Mouse (Mus musculus): Measurements from ENCODE around the gene Atp8b4.

The Atp8b4 gene

GRCm38 (mm10) chr2:126287942-126288341 is 212.5 kb downstream of the Atp8b4 start:
- DNase-seq (ENCODE audit: low spot score in 2 of 2) = no peak

GRCm38 (mm10) chr2:126286420-126286819 is 214.1 kb downstream of the Atp8b4 start:
- DNase-seq (ENCODE audit: low spot score in 2 of 2) = no peak

- DNase-seq (ENCODE audit: low spot score in 2 of 2) = no peak
These were observed 216.4 kb downstream of the Atp8b4 start for GRCm38 (mm10) chr2:126284071-126284470.

- no peak for DNase-seq (ENCODE audit: low spot score in 2 of 2)
These were observed 217.4 kb downstream of the Atp8b4 start for GRCm38 (mm10) chr2:126283086-126283485.

- DNase-seq (ENCODE audit: low spot score in 2 of 2) = no peak
These were observed 225.0 kb downstream of the Atp8b4 start for GRCm38 (mm10) chr2:126275511-126275910.

GRCm38 (mm10) chr2:126274826-126275405 is 225.6 kb downstream of the Atp8b4 start:
- DNase-seq (ENCODE audit: low spot score in 2 of 2) = no peak

GRCm38 (mm10) chr2:126274311-126274710 is 226.2 kb downstream of the Atp8b4 start:
- no peak for DNase-seq (ENCODE audit: low spot score in 2 of 2)

Measured in cerebellum, postnatal 4 days (tissue).